Mouse (Mus musculus): ENCODE measurements at regions not wholly inside any gene's neighbourhood (a gene's known extent, or its start where the extent isn't known, plus 50 kb on each side); places are given as distances from the start of the nearest gene placed in this dataset.

GRCm38 (mm10) chr16:50709727-50710126 lies 118.8 kb upstream of the Ccdc54 start:
- no peak for TF ChIP-seq POLR2A (IDR thresholded peaks at IDR 0.05; ENCODE audit: insufficient read depth, low read depth, low read length)
- TF ChIP-seq CTCF (IDR thresholded peaks at IDR 0.05; ENCODE audit: insufficient read depth, low read depth, low read length), result no peak

All from olfactory bulb, adult 2 months (tissue).